In the genomic region with DNA sequence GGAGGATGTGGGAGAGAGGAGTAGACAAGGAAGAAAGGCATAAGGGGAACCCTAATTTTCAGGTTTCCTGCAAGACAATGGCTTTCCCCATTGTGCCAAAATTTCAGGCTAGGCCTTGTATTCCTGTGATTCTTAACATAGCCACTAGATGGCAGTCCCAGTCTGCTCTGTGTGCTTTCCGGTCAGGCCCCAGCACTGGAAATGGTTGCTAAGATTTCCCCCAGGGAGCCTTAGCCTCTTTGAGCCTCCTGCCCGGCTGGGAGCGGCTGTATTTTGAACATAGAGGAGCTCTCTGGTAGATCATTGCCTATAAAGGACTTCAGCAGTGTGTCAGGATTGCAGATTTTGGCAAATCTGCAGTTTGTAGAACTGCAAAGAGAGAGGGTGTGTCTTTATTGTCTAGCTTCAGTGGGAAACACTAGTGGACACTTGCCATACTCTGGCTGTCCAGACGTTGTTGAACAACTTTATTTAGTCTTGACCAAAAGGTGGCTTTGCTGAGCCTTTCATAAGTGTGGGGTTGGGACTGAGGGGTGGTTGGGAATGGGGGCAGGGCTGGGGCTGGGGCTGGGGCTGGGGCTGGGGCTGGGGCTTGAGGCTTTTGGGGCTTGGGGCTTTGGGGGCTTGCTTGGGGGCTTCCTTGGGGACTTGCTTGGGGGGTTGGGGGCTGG, we compare ENCODE assay signal across 8 mouse cellular contexts. TPM values are rescaled to one million over a fixed set of nuclear protein-coding genes. Genes with fewer than 3 reads are reported as not detected.
DNase-seq lines count a peak whose midpoint lies in the region; ATAC-seq and TF ChIP-seq lines count a peak whose summit lies in the region.

No protein-coding gene starts in this region.

- H3K4me3 ChIP-seq in ES-Bruce4 (ENCODE audit: low read depth, low read length), result no peak overlapping the region
- no peak overlapping the region for H3K4me3 ChIP-seq in embryonic facial prominence, embryonic 13.5 days
- H3K4me3 ChIP-seq in heart, embryonic 11.5 days (ENCODE audit: low read depth, low read length), result no peak overlapping the region
- H3K4me3 ChIP-seq in kidney, embryonic 15.5 days (replicated peaks), result no peak overlapping the region
- H3K4me3 ChIP-seq in liver, embryonic 13.5 days (replicated peaks), result no peak overlapping the region
- H3K4me3 ChIP-seq in neural tube, embryonic 11.5 days (ENCODE audit: low read depth, low read length), result no peak overlapping the region

- TF ChIP-seq POLR2A in ES-Bruce4 (IDR thresholded peaks at IDR 0.05; ENCODE audit: insufficient read depth, low read length), result no peak

- peak; percentile 75 for TF ChIP-seq CTCF in ES-Bruce4 (IDR thresholded peaks at IDR 0.05; ENCODE audit: low read depth, low read length)

- peak overlapping the region; percentile 21; the same call in 1 of the 2 replicates for H3K4me2 ChIP-seq in embryonic facial prominence, embryonic 13.5 days
- no peak overlapping the region for H3K4me2 ChIP-seq in heart, embryonic 11.5 days
- peak overlapping the region; percentile 36 for H3K4me2 ChIP-seq in kidney, embryonic 15.5 days
- H3K4me2 ChIP-seq in liver, embryonic 13.5 days, result no peak overlapping the region
- no peak overlapping the region for H3K4me2 ChIP-seq in neural tube, embryonic 11.5 days (ENCODE audit: low read depth)

- no peaks in the 10 kb centered on the region for H3K4me1 ChIP-seq in ES-Bruce4 (ENCODE audit: control insufficient read depth, insufficient read depth, low read length)
- H3K4me1 ChIP-seq in embryonic facial prominence, embryonic 13.5 days, result peaks cover 6% of the 10 kb centered on the region; the same call in 1 of the 2 replicates
- H3K4me1 ChIP-seq in heart, embryonic 11.5 days (ENCODE audit: control insufficient read depth, insufficient read depth, low read length), result no peaks in the 10 kb centered on the region
- peaks cover 3% of the 10 kb centered on the region; the same call in 1 of the 2 replicates for H3K4me1 ChIP-seq in kidney, embryonic 15.5 days
- no peaks in the 10 kb centered on the region for H3K4me1 ChIP-seq in liver, embryonic 13.5 days (replicated peaks)
- no peaks in the 10 kb centered on the region for H3K4me1 ChIP-seq in neural tube, embryonic 11.5 days (ENCODE audit: control insufficient read depth, insufficient read depth, low read length)

- peak; percentile 43 to 65 for DNase-seq in adrenal gland, postnatal 36 days
- DNase-seq in liver, embryonic 13.5 days, result peak; percentile 3
- DNase-seq in neural tube, embryonic 11.5 days (ENCODE audit: low spot score), result peak; percentile 73
- peak; percentile 54 for DNase-seq in thymus, postnatal 25 days

- no peak for TF ChIP-seq EP300 in ES-Bruce4 (IDR thresholded peaks at IDR 0.05; ENCODE audit: insufficient read depth, low read depth, low read length)

- 0 out of 2 replicates have a peak, but pooled peaks have one; percentile 50 for ATAC-seq in embryonic facial prominence, embryonic 13.5 days (ENCODE audit: insufficient number of reproducible peaks, insufficient read depth, low FRiP score, low TSS enrichment, low read depth)
- ATAC-seq in heart, embryonic 11.5 days (replicated peaks; ENCODE audit: insufficient number of reproducible peaks, low FRiP score, low TSS enrichment), result 0 out of 2 replicates have a peak, but pooled peaks have one; percentile 31
- peak; percentile 64; the same call in 1 of the 2 replicates for ATAC-seq in kidney, embryonic 15.5 days (replicated peaks; ENCODE audit: low FRiP score)
- ATAC-seq in liver, embryonic 13.5 days (ENCODE audit: low read depth), result no peak
- ATAC-seq in neural tube, embryonic 11.5 days (ENCODE audit: insufficient read depth, low FRiP score, low TSS enrichment), result no peak

- WGBS in embryonic facial prominence, embryonic 13.5 days, result 4% methylated on average over 4 of the region's 4 CpGs
- WGBS in heart, embryonic 11.5 days (ENCODE audit: insufficient replicate concordance), result 6% methylated on average over 4 of the region's 4 CpGs
- WGBS in kidney, embryonic 15.5 days, result 3% methylated on average over 4 of the region's 4 CpGs
- WGBS in liver, embryonic 13.5 days (ENCODE audit: insufficient replicate concordance), result 6% methylated on average over 4 of the region's 4 CpGs
- 3% methylated on average over 4 of the region's 4 CpGs for WGBS in neural tube, embryonic 11.5 days

- H3K36me3 ChIP-seq in ES-Bruce4 (ENCODE audit: control insufficient read depth, insufficient read depth, low read length, poor library complexity, severe bottlenecking), result no peaks in the 10 kb centered on the region
- no peaks in the 10 kb centered on the region for H3K36me3 ChIP-seq in embryonic facial prominence, embryonic 13.5 days
- H3K36me3 ChIP-seq in heart, embryonic 11.5 days (ENCODE audit: control insufficient read depth, insufficient read depth, low read length), result no peaks in the 10 kb centered on the region
- H3K36me3 ChIP-seq in kidney, embryonic 15.5 days, result no peaks in the 10 kb centered on the region
- no peaks in the 10 kb centered on the region for H3K36me3 ChIP-seq in liver, embryonic 13.5 days
- H3K36me3 ChIP-seq in neural tube, embryonic 11.5 days (ENCODE audit: control insufficient read depth, insufficient read depth, low read length), result no peaks in the 10 kb centered on the region

- no peak overlapping the region for H3K27ac ChIP-seq in ES-Bruce4 (ENCODE audit: insufficient read depth, low read length)
- H3K27ac ChIP-seq in embryonic facial prominence, embryonic 13.5 days, result no peak overlapping the region
- no peak overlapping the region for H3K27ac ChIP-seq in heart, embryonic 11.5 days (ENCODE audit: low read depth, low read length)
- H3K27ac ChIP-seq in kidney, embryonic 15.5 days, result no peak overlapping the region
- H3K27ac ChIP-seq in liver, embryonic 13.5 days, result no peak overlapping the region
- H3K27ac ChIP-seq in neural tube, embryonic 11.5 days (ENCODE audit: low read depth, low read length), result no peak overlapping the region

- H3K9me3 ChIP-seq in ES-Bruce4 (replicated peaks; ENCODE audit: control insufficient read depth, insufficient read depth, low read length, poor library complexity, severe bottlenecking), result no peaks in the 10 kb centered on the region
- no peaks in the 10 kb centered on the region for H3K9me3 ChIP-seq in embryonic facial prominence, embryonic 13.5 days
- H3K9me3 ChIP-seq in heart, embryonic 11.5 days (replicated peaks; ENCODE audit: control insufficient read depth, low read length), result no peaks in the 10 kb centered on the region
- H3K9me3 ChIP-seq in kidney, embryonic 15.5 days (replicated peaks), result no peaks in the 10 kb centered on the region
- no peaks in the 10 kb centered on the region for H3K9me3 ChIP-seq in liver, embryonic 13.5 days (replicated peaks)
- H3K9me3 ChIP-seq in neural tube, embryonic 11.5 days (ENCODE audit: control insufficient read depth, low read length), result no peaks in the 10 kb centered on the region

- H3K9ac ChIP-seq in ES-Bruce4 (ENCODE audit: low read depth, poor library complexity, severe bottlenecking), result no peak overlapping the region
- H3K9ac ChIP-seq in embryonic facial prominence, embryonic 13.5 days, result 0 out of 2 replicates have a peak overlapping the region, but pooled peaks have one; percentile 37
- no peak overlapping the region for H3K9ac ChIP-seq in heart, embryonic 11.5 days (ENCODE audit: low read depth, low read length)
- H3K9ac ChIP-seq in kidney, embryonic 15.5 days, result no peak overlapping the region
- H3K9ac ChIP-seq in liver, embryonic 13.5 days, result no peak overlapping the region
- no peak overlapping the region for H3K9ac ChIP-seq in neural tube, embryonic 11.5 days (ENCODE audit: low read length)

- H3K27me3 ChIP-seq in ES-Bruce4 (ENCODE audit: control insufficient read depth, insufficient read depth, low read length, poor library complexity, severe bottlenecking), result no peaks in the 10 kb centered on the region
- H3K27me3 ChIP-seq in embryonic facial prominence, embryonic 13.5 days, result no peaks in the 10 kb centered on the region; the same call in 1 of the 2 replicates
- peaks cover 4% of the 10 kb centered on the region; the same call in 1 of the 2 replicates for H3K27me3 ChIP-seq in heart, embryonic 11.5 days (ENCODE audit: control insufficient read depth, insufficient read depth, low read length)
- H3K27me3 ChIP-seq in kidney, embryonic 15.5 days, result no peaks in the 10 kb centered on the region; the same call in 1 of the 2 replicates
- H3K27me3 ChIP-seq in liver, embryonic 13.5 days, result no peaks in the 10 kb centered on the region
- no peaks in the 10 kb centered on the region for H3K27me3 ChIP-seq in neural tube, embryonic 11.5 days (ENCODE audit: control insufficient read depth, insufficient read depth, low read length)

RNA-seq across cellular contexts. Expression of gene Ttc12, which starts 8.1 kb away (rescaled TPM):
- 10.9 and 12.6 TPM in 2 replicates for polyA plus RNA-seq in ES-Bruce4 (2011; ENCODE audit: insufficient read depth, insufficient read length, low read depth, missing spikeins)
- total RNA-seq in adrenal gland, postnatal 36 days (2021), result 10 to 100 TPM; 14.6 to 16.0 TPM
- 1.6 and 2.0 TPM in 2 replicates for polyA plus RNA-seq in embryonic facial prominence, embryonic 13.5 days (2015; fragmentation: Nextera tagmentation; extraction: Ambion mirVana)
- polyA plus RNA-seq in heart, embryonic 11.5 days (2014; fragmentation: Nextera tagmentation; extraction: Ambion mirVana), result 1.5 and 1.9 TPM in 2 replicates
- polyA plus RNA-seq in kidney, embryonic 15.5 days (2015; fragmentation: Nextera tagmentation; extraction: Ambion mirVana), result 2.4 and 2.5 TPM in 2 replicates
- 0.16 and 0.19 TPM in 2 replicates for polyA plus RNA-seq in liver, embryonic 13.5 days (2015; fragmentation: Nextera tagmentation; extraction: Ambion mirVana)
- 1.7 and 2.4 TPM in 2 replicates for polyA plus RNA-seq in neural tube, embryonic 11.5 days (2014; fragmentation: Nextera tagmentation; extraction: Ambion mirVana)

Comparison
In these comparisons a context has a peak if more than half of its experiments do, and no peak if none do; other contexts are left out.
1. DNase-seq: peak in every context shown above with its lines; median percentile 73 in neural tube, embryonic 11.5 days; 54 in adrenal gland, postnatal 36 days; 54 in thymus, postnatal 25 days; 3 in liver, embryonic 13.5 days.
2. ATAC-seq: peak in embryonic facial prominence, embryonic 13.5 days (single experiment), heart, embryonic 11.5 days (single experiment) and kidney, embryonic 15.5 days (single experiment); none in liver, embryonic 13.5 days (single experiment) and neural tube, embryonic 11.5 days (single experiment).
3. H3K4me2 ChIP-seq: peak in embryonic facial prominence, embryonic 13.5 days (single experiment) and kidney, embryonic 15.5 days (single experiment); none in heart, embryonic 11.5 days (single experiment), liver, embryonic 13.5 days (single experiment) and neural tube, embryonic 11.5 days (single experiment).